Mouse (Mus musculus): ENCODE results near the gene Slc9a9.

Gene Slc9a9

GRCm38 (mm10) chr9:95192901-95193532 is 523.3 kb downstream of the Slc9a9 start:
- DNase-seq (ENCODE audit: low spot score in 2 of 2), result no peak

DNA sequence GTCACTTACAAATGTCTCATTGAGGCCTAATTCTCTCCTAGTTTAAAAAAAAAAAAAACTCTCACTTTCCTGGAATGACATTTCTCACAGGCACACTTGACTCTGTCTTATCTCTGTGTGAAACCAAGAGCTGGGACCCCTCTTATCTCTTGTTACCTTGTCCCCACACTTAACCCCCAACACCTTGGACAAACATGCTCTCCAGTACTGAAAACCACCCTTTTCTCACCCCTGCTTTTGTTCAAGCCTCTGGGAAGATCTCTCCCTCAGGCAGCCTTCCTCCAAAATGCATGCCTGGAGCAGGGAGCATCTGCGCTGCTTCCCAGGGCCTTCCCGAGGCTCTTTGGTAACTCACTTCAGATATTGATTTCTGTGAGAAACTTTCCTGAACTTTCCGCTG is 524.0 kb downstream of the Slc9a9 start:
- DNase-seq (ENCODE audit: low spot score in 2 of 2), result no peak

GRCm38 (mm10) chr9:95194158-95194557 is 524.4 kb downstream of the Slc9a9 start:
- no peak for DNase-seq (ENCODE audit: low spot score in 2 of 2)

GRCm38 (mm10) chr9:95207661-95208060 is 538.0 kb downstream of the Slc9a9 start:
- DNase-seq (ENCODE audit: low spot score in 2 of 2), result no peak

GRCm38 (mm10) chr9:95208681-95209080 is 539.0 kb downstream of the Slc9a9 start:
- DNase-seq (ENCODE audit: low spot score in 2 of 2), result no peak

GRCm38 (mm10) chr9:95220009-95220408 is 550.3 kb downstream of the Slc9a9 start:
- DNase-seq (ENCODE audit: low spot score in 2 of 2), result no peak

- no peak for DNase-seq (ENCODE audit: low spot score in 2 of 2)
These were observed 551.6 kb downstream of the Slc9a9 start for GRCm38 (mm10) chr9:95221310-95221709.

DNA sequence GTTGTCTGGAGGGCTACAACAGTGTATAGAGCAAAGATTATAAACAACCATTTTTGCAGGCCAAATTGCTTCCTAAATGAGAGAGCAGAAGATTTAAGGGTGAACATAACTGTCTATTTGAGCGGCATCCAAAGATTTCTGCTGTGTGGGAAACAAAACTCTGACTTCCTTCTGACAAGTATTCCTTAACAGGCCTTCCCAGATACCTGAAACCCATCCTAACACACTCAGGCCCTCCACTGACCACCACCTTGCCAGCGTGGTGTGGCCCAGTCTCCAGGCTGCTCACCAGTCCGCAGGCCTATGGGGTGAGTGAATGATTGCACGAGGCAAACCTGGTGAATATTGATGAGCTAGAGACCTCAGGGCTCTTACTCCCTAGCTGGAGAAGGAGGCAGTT is 557.3 kb downstream of the Slc9a9 start:
- DNase-seq (ENCODE audit: low spot score in 2 of 2), result no peak

- no peak for DNase-seq (ENCODE audit: low spot score in 2 of 2)
These were observed 558.4 kb downstream of the Slc9a9 start for GRCm38 (mm10) chr9:95228123-95228522.

- DNase-seq (ENCODE audit: low spot score in 2 of 2), result no peak
These were observed 559.4 kb downstream of the Slc9a9 start for GRCm38 (mm10) chr9:95229147-95229546.

- no peak for DNase-seq (ENCODE audit: low spot score in 2 of 2)
These were observed 570.2 kb downstream of the Slc9a9 start for GRCm38 (mm10) chr9:95239900-95240299.

- no peak for DNase-seq (ENCODE audit: low spot score in 2 of 2)
These were observed 573.0 kb downstream of the Slc9a9 start for GRCm38 (mm10) chr9:95242628-95243195.

DNA sequence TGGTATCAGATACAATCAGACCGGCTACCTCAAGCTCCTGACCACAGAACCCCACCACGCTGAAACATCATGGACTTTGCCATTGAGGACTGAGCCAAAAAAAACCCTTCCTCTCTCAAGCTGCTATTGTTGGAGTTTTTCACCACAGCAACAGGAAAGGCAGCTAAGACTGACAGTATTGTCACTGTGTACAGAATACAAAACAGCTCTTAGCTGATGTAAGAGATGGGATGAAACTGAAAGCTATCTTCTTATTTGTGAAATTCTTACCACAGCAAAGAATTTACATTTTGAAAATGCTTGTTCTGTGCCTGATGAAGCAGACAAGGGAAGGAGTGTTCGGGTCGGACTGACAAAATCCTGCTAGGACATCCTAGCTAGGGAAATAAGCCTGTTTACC is 584.5 kb downstream of the Slc9a9 start:
- no peak for DNase-seq (ENCODE audit: low spot score in 2 of 2)

GRCm38 (mm10) chr9:95255844-95256243 is 586.1 kb downstream of the Slc9a9 start:
- no peak for DNase-seq (ENCODE audit: low spot score in 2 of 2)

- DNase-seq (ENCODE audit: low spot score in 2 of 2), result no peak
These were observed 587.1 kb downstream of the Slc9a9 start for GRCm38 (mm10) chr9:95256680-95257316.

DNA sequence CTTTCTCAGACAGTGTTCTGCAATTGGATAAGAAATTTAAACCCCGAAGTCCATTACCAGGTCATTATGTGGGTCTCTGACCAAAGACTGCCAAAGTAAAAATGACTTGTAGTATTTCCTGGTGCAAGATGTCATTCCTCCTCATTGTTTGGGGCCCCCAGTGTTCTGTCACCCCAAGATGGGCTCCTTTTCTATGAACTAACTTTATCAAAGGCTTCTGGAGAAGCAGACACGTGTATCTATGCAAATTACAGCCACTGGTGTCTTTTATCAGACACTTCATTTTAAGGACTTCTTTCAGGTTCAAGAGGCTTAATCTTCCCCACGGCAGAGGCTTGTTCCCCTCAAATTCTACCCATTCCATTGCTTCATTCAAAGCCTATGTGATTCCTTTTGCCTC is 593.1 kb downstream of the Slc9a9 start:
- DNase-seq (ENCODE audit: low spot score in 2 of 2), result no peak

- no peak for DNase-seq (ENCODE audit: low spot score in 2 of 2)
These were observed 594.3 kb downstream of the Slc9a9 start for GRCm38 (mm10) chr9:95263867-95264509.

DNA sequence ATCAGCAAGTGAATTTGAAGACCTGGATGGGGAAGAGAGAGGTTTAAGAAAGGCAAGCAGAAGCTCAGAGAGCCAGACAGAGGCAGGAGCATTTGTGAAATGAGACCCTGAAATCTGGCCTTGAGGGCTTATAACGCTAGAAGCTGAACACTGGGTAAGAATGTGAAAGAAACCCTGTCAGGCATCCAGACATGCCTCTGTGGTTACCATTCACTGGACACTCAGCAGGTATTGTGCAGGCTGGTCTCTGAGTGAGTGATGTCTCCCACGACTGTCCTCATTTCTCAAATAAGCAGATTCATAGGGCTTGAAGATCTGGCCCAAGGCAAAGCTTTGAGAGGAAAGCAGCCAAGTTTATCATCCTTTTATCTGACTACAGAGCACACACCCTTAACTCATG is 596.5 kb downstream of the Slc9a9 start:
- no peak for DNase-seq (ENCODE audit: low spot score in 2 of 2)

- no peak for DNase-seq (ENCODE audit: low spot score in 2 of 2)
These were observed 597.2 kb downstream of the Slc9a9 start for GRCm38 (mm10) chr9:95266924-95267323.

- DNase-seq (ENCODE audit: low spot score in 2 of 2), result no peak
These were observed 610.1 kb downstream of the Slc9a9 start for GRCm38 (mm10) chr9:95279590-95280344.
